Mouse (Mus musculus): Measurements from ENCODE around the gene Camta1. TPM values are rescaled to one million over a fixed set of nuclear protein-coding genes. Genes with fewer than 3 reads are reported as not detected.
"Not testable (repeated sequence)": the region's sequence is repeated elsewhere in the genome, so short reads cannot be mapped to it uniquely, and the experiment has no call there.

Gene Camta1
- polyA plus RNA-seq, 1 experiment = 26.3 TPM

DNA sequence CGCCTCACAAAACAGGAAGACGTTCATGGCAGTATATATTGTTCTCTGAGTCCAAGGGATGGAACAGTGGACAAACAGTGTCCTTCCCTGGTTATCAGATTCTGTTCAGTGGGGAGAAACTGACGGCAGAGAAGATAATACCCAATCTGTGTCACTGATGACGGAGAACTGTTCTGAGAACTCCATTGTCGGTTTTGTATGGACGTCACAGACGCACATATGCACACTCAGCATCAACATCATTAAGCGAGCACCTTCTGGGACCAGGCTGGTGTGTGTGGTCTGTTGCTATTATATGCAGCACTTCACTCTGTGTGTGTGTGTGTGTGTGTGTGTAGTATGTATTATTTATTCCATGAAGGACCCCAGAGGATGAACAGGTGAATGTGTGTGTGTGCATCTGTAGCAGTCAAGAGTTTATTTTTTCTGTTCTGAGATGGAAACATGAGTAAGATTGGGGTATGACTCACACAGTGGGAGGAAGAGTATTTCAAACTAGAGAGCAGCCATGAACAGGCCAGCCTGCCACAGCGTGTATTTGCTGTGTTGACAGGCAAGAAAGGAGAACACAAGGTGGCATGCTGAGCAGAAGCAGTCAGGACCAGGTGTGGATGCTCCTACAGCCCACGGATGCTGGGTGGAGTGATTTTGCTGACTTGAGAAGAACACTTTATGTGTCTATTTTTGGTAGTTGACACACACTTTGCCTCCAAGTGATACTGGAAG, 946.3 kb downstream of the Camta1 start:
- TF ChIP-seq POLR2A (IDR thresholded peaks at IDR 0.05; ENCODE audit: borderline replicate concordance, low read depth, low read length) (no peak), CTCF (IDR thresholded peaks at IDR 0.05; ENCODE audit: low read depth, low read length) (no peak)
- Histone ChIP-seq H3K4me3 (ENCODE audit: insufficient read depth, low read length) (peak overlapping the region; percentile 78), H3K4me1 (ENCODE audit: control insufficient read depth, insufficient read depth, low read length) (peaks cover 26% of the 10 kb centered on the region), H3K27ac (ENCODE audit: insufficient read depth, low read depth, low read length) (peak overlapping the region; percentile 81)

DNA sequence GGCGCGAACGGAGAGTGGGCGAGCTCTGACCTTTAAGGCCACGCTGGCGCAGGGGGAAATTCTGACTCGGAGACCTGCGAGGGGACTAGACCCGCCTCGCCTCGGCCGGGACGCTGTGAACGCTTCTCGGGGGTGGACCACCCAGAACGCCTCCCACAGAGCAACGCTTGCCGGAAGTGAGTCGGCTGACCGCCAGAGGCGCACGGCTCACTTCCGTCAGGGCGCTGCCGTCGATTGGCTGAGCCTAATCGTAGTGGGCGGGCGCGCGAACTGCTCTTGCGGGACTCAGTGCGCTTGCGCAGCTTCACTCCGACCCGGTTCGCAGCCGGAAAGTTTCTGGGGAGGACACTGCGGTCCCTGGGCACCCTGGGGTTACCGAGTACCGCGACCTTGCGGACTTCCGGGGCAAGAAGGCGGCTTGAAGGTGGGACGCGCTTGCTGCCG, 947.4 kb downstream of the Camta1 start, which contains the start of the genes Park7 and Tnfrsf9:
TSS of gene Park7 (minus strand) at position 148 of the 444 bp plus-strand sequence.
TSS of gene Tnfrsf9 (plus strand) at position 273 of the 444 bp plus-strand sequence.
- 0 out of 2 replicates have a peak, but pooled peaks have one; percentile 33 for TF ChIP-seq POLR2A (IDR thresholded peaks at IDR 0.05; ENCODE audit: borderline replicate concordance, low read depth, low read length)
- TF ChIP-seq CTCF (IDR thresholded peaks at IDR 0.05; ENCODE audit: low read depth, low read length) = no peak
- peak within 1 kb of the TSS; percentile 78 for H3K4me3 ChIP-seq (ENCODE audit: insufficient read depth, low read length)
- peak within 1 kb of the TSS; percentile 87 for H3K27ac ChIP-seq (ENCODE audit: insufficient read depth, low read depth, low read length)
- H3K4me1 ChIP-seq (ENCODE audit: control insufficient read depth, insufficient read depth, low read length) = peaks cover 29% of the 10 kb centered on the region

DNA sequence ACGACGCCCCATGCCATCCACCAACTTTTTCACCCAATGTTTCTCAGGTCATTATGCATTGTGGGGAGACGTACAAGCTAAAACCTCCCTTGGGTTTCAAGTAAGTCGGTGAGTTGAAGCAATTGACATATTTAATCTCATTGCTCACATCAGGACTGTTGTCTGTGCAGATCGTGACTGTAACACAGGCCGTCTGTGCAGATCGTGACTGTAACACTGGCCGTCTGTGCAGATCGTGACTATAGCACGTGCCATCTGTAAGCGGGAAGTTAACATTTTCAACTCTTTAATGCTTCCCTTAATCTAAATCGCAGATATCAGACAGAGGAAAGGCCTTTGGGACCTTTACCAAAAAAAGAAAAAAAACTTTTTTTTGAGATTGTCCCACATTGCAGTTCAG, 947.9 kb downstream of the Camta1 start:
- peak overlapping the region; percentile 72 for H3K4me3 ChIP-seq (ENCODE audit: insufficient read depth, low read length)
- peaks cover 29% of the 10 kb centered on the region for H3K4me1 ChIP-seq (ENCODE audit: control insufficient read depth, insufficient read depth, low read length)
- peak overlapping the region; percentile 87 for H3K27ac ChIP-seq (ENCODE audit: insufficient read depth, low read depth, low read length)
- TF ChIP-seq POLR2A (IDR thresholded peaks at IDR 0.05; ENCODE audit: borderline replicate concordance, low read depth, low read length) (no peak), CTCF (IDR thresholded peaks at IDR 0.05; ENCODE audit: low read depth, low read length) (no peak)

DNA sequence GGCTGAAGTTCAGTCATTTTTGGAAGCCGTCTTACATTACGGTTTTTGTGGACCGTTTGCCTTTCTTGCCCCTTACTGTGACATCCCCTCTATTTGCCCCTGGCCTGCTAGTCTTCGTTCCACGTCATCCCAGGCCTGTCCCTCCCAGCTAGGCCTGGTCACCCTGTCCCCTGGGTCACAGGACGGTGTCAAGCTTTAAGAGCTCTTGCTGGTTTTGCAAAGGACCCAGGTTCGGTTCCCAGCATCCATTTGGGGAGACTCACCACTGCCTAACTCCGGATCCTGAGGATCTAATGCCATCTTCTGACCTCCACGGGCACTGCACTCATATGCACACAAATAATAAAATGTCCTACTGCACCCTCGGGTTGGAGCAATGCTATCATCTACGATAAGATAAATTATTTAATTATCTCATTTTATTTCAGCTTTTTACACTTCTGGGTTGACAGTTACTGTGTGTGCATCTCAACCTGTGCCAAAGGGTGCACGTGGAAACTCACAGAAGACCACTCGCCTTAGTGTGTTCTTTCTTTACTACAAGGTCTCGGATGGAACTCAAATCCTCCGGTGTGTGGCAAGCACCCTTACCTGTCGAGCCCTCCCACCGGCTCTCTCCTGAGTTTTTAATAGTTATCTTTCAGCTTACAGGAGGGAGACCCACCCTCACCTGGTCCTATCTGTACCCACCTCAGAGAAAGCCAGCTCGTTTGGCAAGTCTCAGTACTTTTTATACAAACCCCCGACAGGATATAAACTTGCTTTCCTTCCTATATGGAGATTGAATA, 951.3 kb downstream of the Camta1 start:
- peak overlapping the region; percentile 43 for H3K27ac ChIP-seq (ENCODE audit: insufficient read depth, low read depth, low read length)
- TF ChIP-seq CTCF (IDR thresholded peaks at IDR 0.05; ENCODE audit: low read depth, low read length) = 0 out of 2 replicates have a peak, but pooled peaks have one; percentile 12
- TF ChIP-seq POLR2A (IDR thresholded peaks at IDR 0.05; ENCODE audit: borderline replicate concordance, low read depth, low read length) = no peak
- no peak overlapping the region for H3K4me3 ChIP-seq (ENCODE audit: insufficient read depth, low read length)
- H3K4me1 ChIP-seq (ENCODE audit: control insufficient read depth, insufficient read depth, low read length) = peaks cover 30% of the 10 kb centered on the region

DNA sequence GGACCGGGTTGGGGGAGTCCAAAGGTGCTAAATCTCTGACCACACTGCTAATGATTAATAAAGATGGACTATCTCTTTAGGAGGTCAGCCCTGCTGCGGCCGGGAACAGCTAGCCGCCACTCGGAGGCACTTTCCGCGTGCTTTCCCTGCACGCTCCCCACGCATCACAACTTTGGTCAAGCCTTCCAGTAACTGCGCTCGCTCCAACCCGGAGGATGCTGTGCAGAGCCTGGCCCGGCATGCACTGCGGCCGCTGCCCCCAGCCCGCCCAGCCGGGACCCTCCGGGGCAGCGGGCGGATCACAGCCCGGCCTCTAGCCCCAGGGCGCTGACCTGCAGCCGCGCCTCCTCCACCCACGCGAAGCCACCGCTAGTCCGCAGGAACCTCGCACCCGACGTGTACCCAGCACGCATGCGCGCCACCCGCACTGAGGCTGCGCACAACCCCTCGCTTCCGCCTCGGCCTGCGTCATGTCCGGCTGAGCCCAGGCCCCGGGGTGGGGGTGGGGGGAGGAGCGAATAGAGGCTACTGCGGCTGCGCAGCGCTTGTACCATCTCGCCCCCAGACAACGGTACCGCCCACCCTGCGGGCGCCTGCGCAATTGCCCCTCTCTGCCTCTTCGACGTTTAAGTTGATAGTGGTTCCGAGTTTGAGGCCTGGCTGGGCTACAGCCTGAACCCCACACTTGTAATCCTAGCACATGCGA, 952.1 kb downstream of the Camta1 start:
- peaks cover 25% of the 10 kb centered on the region for H3K4me1 ChIP-seq (ENCODE audit: control insufficient read depth, insufficient read depth, low read length)
- peak overlapping the region; percentile 72 for H3K4me3 ChIP-seq (ENCODE audit: insufficient read depth, low read length)
- peak overlapping the region; percentile 49 for H3K27ac ChIP-seq (ENCODE audit: insufficient read depth, low read depth, low read length)
- TF ChIP-seq CTCF (IDR thresholded peaks at IDR 0.05; ENCODE audit: low read depth, low read length) (no peak), POLR2A (IDR thresholded peaks at IDR 0.05; ENCODE audit: borderline replicate concordance, low read depth, low read length) (0 out of 2 replicates have a peak, but pooled peaks have one; percentile 31)

DNA sequence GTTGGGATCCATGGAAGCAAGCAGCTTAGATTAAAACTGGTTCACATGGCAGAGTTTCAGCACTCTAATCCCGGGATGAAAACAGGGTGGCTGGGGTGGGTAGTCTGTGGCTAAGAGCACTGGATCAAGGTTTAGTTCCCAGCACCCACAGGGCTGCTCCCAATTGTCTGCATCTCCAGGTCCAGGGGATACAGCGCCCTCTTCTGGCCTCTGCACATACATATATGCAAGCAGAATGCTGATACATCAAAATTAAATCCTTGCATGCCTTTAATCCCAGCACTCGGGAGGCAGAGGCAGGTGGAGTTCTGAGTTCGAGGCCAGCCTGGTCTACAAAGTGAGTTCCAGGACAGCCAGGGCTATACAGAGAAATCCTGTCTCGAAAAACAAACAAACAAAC, 953.2 kb downstream of the Camta1 start:
- peaks cover 23% of the 10 kb centered on the region for H3K4me1 ChIP-seq (ENCODE audit: control insufficient read depth, insufficient read depth, low read length)
- not testable (repeated sequence) for H3K27ac ChIP-seq (ENCODE audit: insufficient read depth, low read depth, low read length)
- H3K4me3 ChIP-seq (ENCODE audit: insufficient read depth, low read length) = peak overlapping the region; percentile 9; the same call in 1 of the 2 replicates
- peak; percentile 44 for TF ChIP-seq CTCF (IDR thresholded peaks at IDR 0.05; ENCODE audit: low read depth, low read length)

DNA sequence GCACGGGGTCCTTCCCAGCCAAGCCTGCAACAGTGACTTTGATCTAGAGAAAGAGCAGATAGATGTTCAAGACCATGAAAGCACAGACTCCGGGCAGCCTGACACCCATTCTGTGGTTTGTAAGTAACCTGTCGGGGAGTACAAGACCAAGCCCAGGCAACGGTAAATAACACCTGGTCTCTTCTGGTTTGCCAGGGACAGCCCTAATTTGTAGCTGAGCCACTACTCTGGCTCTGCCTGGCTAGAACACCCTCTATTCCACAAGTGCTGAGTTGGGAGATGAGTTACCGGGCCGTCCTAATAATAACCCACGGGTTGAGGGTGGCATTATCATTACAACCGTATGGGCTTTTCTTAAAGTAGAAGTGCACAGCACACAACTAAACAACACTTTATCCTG, 954.6 kb downstream of the Camta1 start:
- no peak overlapping the region for H3K4me3 ChIP-seq (ENCODE audit: insufficient read depth, low read length)
- H3K4me1 ChIP-seq (ENCODE audit: control insufficient read depth, insufficient read depth, low read length) = peaks cover 9% of the 10 kb centered on the region
- no peak overlapping the region for H3K27ac ChIP-seq (ENCODE audit: insufficient read depth, low read depth, low read length)
- TF ChIP-seq POLR2A (IDR thresholded peaks at IDR 0.05; ENCODE audit: borderline replicate concordance, low read depth, low read length) = no peak
- no peak for TF ChIP-seq CTCF (IDR thresholded peaks at IDR 0.05; ENCODE audit: low read depth, low read length)

DNA sequence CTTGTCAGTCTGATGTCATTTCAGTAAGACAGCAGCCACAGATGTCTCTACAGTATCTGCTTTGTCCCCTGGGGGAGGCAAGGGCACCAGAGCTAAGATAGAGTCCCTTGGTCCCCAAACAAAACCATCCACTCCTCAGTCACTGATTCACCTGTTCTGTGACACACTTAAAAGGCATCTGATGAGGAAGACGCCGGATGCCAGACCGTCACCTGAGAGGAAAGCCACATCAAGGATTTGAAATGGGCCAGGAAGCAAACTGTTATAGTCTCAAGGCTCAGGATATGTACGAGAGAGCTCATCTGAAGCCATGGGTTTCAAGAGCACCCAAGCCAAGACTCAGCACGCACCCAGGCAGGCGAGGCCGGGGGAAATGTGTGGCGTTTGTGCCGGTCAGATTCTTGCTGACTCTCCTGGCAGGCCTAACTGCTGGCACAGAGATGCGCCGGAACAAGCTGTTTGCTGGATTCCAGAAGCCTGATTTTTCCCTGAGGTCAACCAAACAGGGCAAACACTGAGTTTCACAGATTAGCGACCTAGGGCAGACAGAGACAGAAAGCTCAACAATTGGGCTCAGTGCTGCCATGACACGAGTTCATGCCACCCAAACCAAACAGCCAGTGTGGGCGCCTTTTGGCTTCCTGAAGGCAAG, 958.5 kb downstream of the Camta1 start:
- H3K27ac ChIP-seq (ENCODE audit: insufficient read depth, low read depth, low read length) = no peak overlapping the region
- TF ChIP-seq POLR2A (IDR thresholded peaks at IDR 0.05; ENCODE audit: borderline replicate concordance, low read depth, low read length) = no peak
- H3K4me1 ChIP-seq (ENCODE audit: control insufficient read depth, insufficient read depth, low read length) = no peaks in the 10 kb centered on the region

DNA sequence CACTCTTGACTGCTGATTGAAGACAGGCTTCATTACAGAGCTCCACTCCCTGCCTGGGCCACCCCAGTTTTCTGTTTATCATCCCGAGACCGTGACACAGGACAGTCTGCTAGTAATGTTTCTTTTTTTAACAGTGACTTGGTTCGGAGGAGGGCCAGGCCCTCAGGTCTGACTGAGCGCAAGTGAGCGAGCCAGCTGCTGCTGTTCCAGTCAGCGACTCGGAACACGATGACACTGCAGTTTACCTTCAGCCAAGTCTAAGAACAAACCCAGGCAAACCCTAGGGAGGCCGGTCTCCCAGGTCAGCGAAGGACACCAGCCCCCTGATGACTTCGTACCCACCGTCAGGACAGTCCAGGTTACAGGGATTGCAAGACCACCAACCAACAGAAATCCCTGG, 959.6 kb downstream of the Camta1 start:
- TF ChIP-seq POLR2A (IDR thresholded peaks at IDR 0.05; ENCODE audit: borderline replicate concordance, low read depth, low read length) (no peak), CTCF (IDR thresholded peaks at IDR 0.05; ENCODE audit: low read depth, low read length) (no peak)
- no peak overlapping the region for H3K4me3 ChIP-seq (ENCODE audit: insufficient read depth, low read length)
- no peak overlapping the region for H3K27ac ChIP-seq (ENCODE audit: insufficient read depth, low read depth, low read length)

More for the DNA sequence above, 958.5 kb downstream of the Camta1 start:
- H3K4me3 ChIP-seq (ENCODE audit: insufficient read depth, low read length) = no peak overlapping the region

More for the DNA sequence above, 959.6 kb downstream of the Camta1 start:
- H3K4me1 ChIP-seq (ENCODE audit: control insufficient read depth, insufficient read depth, low read length) = no peaks in the 10 kb centered on the region

Measured in bone marrow macrophage, adult 2 months (primary cell).